Mouse (Mus musculus) cerebellum, postnatal 4 days (tissue): Measurements from ENCODE around the gene Cldn18.
A peak's percentile ranks its signal among the peaks of the same experiment; 100 is the strongest.

Experiments used
- DNase-seq, 2 experiments: peaks; one replicate each; pipeline ENCODE4 v3.0.0; 2022; ENCODE audit warnings: low spot score in 2 of 2, mixed read lengths in 1 of 2

Cldn18 gene

GRCm38 (mm10) chr9:99685061-99685521 lies 32.0 kb downstream of the Cldn18 start:
- peak in 1 of 2 experiments; percentile 29 for DNase-seq

DNA sequence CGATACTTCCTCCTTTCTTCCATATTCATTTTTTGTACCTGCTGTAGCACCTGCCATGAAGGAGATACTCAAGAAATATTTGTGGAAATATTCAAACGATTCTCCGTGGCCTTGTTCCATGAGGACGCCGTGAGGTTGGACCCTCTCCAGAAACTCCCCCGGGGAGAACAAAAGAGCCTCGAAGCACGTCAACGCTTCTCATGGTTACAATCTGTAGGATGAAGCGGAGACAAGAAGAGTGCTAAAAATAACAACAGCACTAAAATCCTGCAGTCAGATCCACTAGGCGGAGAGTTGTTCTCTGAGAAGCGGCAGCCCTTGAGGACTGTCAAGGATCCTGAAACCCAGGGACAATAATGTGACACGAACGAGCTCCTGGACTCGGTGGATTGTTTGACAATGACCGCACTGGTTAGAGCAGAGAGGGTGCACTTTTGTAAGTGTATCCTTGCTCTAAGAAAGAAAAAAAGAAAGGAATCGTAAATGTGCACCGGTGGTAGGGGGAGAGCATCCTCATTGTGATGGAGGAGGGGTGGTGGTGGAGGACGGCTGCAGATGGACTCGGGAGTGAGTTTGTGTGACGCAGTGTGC lies 35.0 kb downstream of the Cldn18 start:
- DNase-seq: no peak

DNA sequence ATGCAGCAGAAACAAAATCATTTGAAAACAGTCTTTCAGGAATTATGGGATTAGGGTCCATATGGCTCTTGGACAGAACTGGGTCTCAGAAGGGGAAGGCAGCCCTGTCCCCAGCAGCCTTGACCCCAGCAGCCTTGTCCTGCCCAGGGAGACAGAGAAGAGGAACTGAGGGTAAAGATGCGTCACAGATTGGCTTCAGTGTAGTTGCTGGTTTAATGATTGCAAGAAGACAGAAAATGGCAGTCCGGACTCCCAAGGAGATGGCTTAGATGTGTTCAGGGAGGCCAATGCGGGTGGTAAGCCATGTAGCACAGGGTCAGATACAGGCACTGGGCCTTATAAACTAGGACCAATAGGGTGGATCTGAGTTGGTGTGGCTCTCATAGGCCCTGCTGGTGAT lies 41.4 kb downstream of the Cldn18 start:
- no peak for DNase-seq

DNA sequence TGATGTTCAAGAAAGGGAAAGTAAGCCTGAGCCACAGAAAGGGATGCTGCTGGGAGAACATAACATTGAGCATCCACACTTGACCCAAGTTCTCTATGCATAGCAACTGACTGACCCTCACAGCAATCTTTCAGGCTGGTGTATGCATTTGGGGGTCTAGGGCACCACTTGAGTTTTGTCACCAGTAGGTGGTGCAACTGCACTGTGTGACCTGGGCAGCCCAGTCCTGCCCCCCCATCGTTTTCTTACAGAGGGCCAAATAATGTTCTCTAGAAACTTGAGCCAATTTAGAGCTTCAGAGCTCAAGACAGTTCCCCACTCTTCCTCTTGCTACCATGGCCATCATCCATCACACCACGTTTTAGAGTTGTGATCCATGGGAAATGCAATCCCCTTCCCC lies 45.5 kb downstream of the Cldn18 start:
- DNase-seq: peak in 1 of 2 experiments; percentile 38

DNA sequence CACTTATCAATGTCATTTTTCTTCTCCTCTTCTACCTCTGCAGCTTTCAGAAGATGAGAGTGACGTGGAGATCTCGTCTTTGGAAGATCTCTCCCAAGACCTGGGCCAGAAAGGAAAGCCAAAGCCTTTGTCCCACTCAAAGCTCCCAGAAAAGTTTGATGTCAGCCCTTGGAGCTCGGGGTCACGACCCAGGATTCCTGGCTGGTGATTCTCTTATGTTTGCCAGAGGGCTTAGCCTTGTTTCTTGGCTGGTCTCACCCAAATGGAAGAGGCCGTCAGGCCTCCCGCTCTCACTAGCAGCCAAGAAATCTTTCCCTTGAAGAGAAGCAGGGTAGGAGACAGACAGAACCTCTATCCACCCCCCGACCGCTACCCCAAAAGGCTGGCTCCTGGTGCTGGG lies 49.5 kb downstream of the Cldn18 start:
- DNase-seq: no peak

GRCm38 (mm10) chr9:99662887-99663286 lies 54.2 kb downstream of the Cldn18 start:
- DNase-seq: no peak

- DNase-seq: peak; percentile 55 to 74
Observed at GRCm38 (mm10) chr9:99662406-99662805, 54.7 kb downstream of the Cldn18 start.

DNA sequence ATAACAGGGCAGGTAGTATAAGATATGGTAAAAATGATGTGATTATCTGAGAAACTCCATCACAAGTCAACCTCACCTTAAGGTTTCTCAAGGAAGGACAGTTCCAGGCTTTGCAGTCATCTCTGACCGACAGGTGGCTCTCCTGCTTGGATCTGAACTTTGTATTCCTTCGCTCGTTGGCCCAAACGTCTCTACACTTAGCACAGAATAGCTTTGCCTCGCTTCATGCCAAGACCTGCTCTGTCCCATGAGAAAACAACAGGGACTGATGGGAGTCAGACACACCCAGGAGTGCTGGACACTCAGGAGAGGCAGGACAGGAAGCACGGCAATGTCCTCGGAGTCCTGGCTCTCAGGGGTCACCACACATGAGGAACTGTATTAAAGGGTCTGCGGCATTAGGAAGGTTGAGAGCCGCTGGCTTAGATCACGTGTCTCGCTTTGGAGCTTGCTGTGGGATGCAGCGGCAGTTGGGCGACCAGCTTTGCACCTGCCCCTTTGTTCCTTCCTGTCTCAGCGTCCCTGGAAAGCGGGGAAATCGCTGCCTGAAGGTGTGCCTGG lies 55.4 kb downstream of the Cldn18 start:
- no peak for DNase-seq

DNA sequence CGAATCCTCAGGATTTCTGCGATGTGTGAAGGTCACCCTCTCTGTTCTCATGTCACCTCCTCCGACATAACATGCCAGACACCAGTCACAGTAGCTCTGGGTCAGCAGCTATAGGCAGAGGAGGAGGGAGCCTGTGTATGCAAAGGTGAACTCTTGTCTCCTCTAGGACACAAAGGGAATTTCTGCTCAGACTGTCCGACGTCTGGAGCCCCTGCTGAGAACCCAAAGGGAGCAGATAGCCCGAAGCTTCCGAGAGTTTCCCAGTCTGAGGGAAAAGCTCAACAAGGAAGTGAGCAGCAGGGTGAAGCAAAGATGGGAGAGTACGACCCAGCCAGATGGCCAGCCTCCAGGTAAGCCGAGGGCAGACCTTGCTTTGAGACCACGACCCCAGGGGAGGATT lies 56.3 kb downstream of the Cldn18 start:
- no peak for DNase-seq

DNA sequence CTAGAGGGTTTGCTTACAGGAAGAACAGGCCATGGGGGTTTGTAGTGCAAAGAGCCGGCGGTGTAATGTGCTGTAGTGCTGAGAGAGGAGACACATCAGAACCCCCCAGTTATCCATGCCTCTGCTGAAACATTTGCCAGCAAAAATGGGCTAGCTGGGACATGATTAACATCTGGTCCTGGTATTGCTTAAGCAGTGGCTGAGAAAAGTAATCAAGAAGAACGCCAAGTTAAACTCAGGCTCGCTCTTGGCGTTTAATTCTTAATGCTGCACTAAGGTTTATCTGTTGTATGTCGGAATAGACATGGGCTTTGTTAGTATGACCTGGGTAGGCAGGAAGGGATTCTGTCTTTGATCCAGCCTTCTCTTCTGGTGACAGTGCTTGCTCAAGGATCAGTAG lies 71.0 kb downstream of the Cldn18 start:
- no peak for DNase-seq

- no peak for DNase-seq
Observed at GRCm38 (mm10) chr9:99645416-99645815, 71.7 kb downstream of the Cldn18 start.

- DNase-seq: no peak
Observed at GRCm38 (mm10) chr9:99639957-99640356, 77.1 kb downstream of the Cldn18 start.
